Mouse (Mus musculus) bone marrow macrophage, adult 2 months (primary cell): ENCODE data around the gene Tmco3.

Source experiments
- CTCF ChIP-seq: IDR thresholded peaks from 2 replicates; pipeline ENCODE4 v1.5.1; 2012; ENCODE audit warnings: low read depth, mild to moderate bottlenecking, low read length, moderate library complexity
- POLR2A ChIP-seq: IDR thresholded peaks from 2 replicates; pipeline ENCODE4 v1.6.1; 2012; ENCODE audit warnings: mild to moderate bottlenecking, low read depth, low read length, borderline replicate concordance

GRCm38 (mm10) chr8:13242985-13243870 lies 44.8 kb upstream of the Tmco3 start:
- TF ChIP-seq POLR2A, result no peak
- TF ChIP-seq CTCF, result no peak
